In genomic region chr5:132089496-132090250, GRCm38 (mm10) we compare ENCODE assay signal across 12 mouse cellular contexts.
DNase-seq lines count a peak whose midpoint lies in the region; ATAC-seq lines count a peak whose summit lies in the region.
"Had no signal": no experiment of that assay in that cellular context is flagged by ENCODE, and none has a peak within 500 bp of the region (broad histone marks: within the 10 kb centered on the region; RNA-seq: fewer than 3 reads in every experiment).

No protein-coding gene starts in this region.

- H3K27ac ChIP-seq in hindbrain, embryonic 10.5 days, result 0 out of 2 replicates have a peak overlapping the region, but pooled peaks have one; percentile 16
- H3K27ac ChIP-seq in hindbrain, embryonic 14.5 days, result no peak overlapping the region
- H3K27ac ChIP-seq in hindbrain, embryonic 11.5 days (ENCODE audit: low read depth, low read length), result 0 out of 2 replicates have a peak overlapping the region, but pooled peaks have one; percentile 11
- H3K27ac ChIP-seq in liver, embryonic 15.5 days (replicated peaks), result no peak overlapping the region
- H3K27ac ChIP-seq: left cerebral cortex, adult 2 months; limb, embryonic 12.5 days had no signal

- H3K27me3 ChIP-seq in hindbrain, embryonic 10.5 days (ENCODE audit: insufficient read depth, poor library complexity, severe bottlenecking), result no peaks in the 10 kb centered on the region
- no peaks in the 10 kb centered on the region for H3K27me3 ChIP-seq in hindbrain, embryonic 14.5 days (ENCODE audit: control insufficient read depth, insufficient read depth, low read length)
- H3K27me3 ChIP-seq in hindbrain, embryonic 11.5 days (ENCODE audit: control insufficient read depth, insufficient read depth, low read length), result no peaks in the 10 kb centered on the region
- H3K27me3 ChIP-seq in liver, embryonic 15.5 days, result no peaks in the 10 kb centered on the region
- H3K27me3 ChIP-seq: limb, embryonic 12.5 days had no signal

- no peak for DNase-seq in hindbrain, embryonic 10.5 days (ENCODE audit: low spot score)
- no peak for DNase-seq in hindbrain, embryonic 14.5 days (ENCODE audit: low spot score)
- DNase-seq in fat pad, adult 2 months (ENCODE audit: extremely low read depth, low read depth, low spot score), result peak; percentile 30
- DNase-seq in hindbrain, embryonic 11.5 days (ENCODE audit: low spot score), result no peak
- no peak for DNase-seq in spleen, postnatal 4 days (ENCODE audit: low spot score in 2 of 2)
- DNase-seq: adrenal gland, adult 2 months; cerebellum, adult 2 months; right cerebral cortex, postnatal 25 days had no signal

- H3K4me1 ChIP-seq in hindbrain, embryonic 10.5 days (replicated peaks), result peaks cover 29% of the 10 kb centered on the region
- H3K4me1 ChIP-seq in hindbrain, embryonic 14.5 days (replicated peaks; ENCODE audit: control insufficient read depth, insufficient read depth, low read length), result peaks cover 21% of the 10 kb centered on the region; the same call in 1 of the 2 replicates
- no peaks in the 10 kb centered on the region for H3K4me1 ChIP-seq in hindbrain, embryonic 11.5 days (replicated peaks; ENCODE audit: control insufficient read depth, insufficient read depth, low read length)
- H3K4me1 ChIP-seq in liver, embryonic 15.5 days (replicated peaks), result no peaks in the 10 kb centered on the region
- H3K4me1 ChIP-seq: limb, embryonic 12.5 days had no signal

- H3K9me3 ChIP-seq in hindbrain, embryonic 10.5 days, result no peaks in the 10 kb centered on the region
- no peaks in the 10 kb centered on the region for H3K9me3 ChIP-seq in hindbrain, embryonic 14.5 days (ENCODE audit: control insufficient read depth, low read length)
- H3K9me3 ChIP-seq in hindbrain, embryonic 11.5 days (ENCODE audit: control insufficient read depth, low read length), result no peaks in the 10 kb centered on the region
- H3K9me3 ChIP-seq in liver, embryonic 15.5 days (replicated peaks), result no peaks in the 10 kb centered on the region

- WGBS in hindbrain, embryonic 10.5 days, result 74% methylated on average over 10 of the region's 10 CpGs
- WGBS in hindbrain, embryonic 14.5 days, result 52% methylated on average over 10 of the region's 10 CpGs
- WGBS in hindbrain, embryonic 11.5 days, result 73% methylated on average over 10 of the region's 10 CpGs
- 59% methylated on average over 10 of the region's 10 CpGs for WGBS in liver, embryonic 15.5 days (ENCODE audit: insufficient replicate concordance)

- no peaks in the 10 kb centered on the region for H3K36me3 ChIP-seq in hindbrain, embryonic 10.5 days
- H3K36me3 ChIP-seq in hindbrain, embryonic 14.5 days (replicated peaks; ENCODE audit: control insufficient read depth, insufficient read depth), result no peaks in the 10 kb centered on the region
- H3K36me3 ChIP-seq in hindbrain, embryonic 11.5 days (ENCODE audit: control insufficient read depth, insufficient read depth, low read length), result no peaks in the 10 kb centered on the region
- no peaks in the 10 kb centered on the region for H3K36me3 ChIP-seq in liver, embryonic 15.5 days (replicated peaks)
- H3K36me3 ChIP-seq: limb, embryonic 12.5 days had no signal

- no peak for ATAC-seq in hindbrain, embryonic 14.5 days (ENCODE audit: low FRiP score)
- no peak for ATAC-seq in hindbrain, embryonic 11.5 days (ENCODE audit: low FRiP score)
- ATAC-seq in liver, embryonic 15.5 days (ENCODE audit: insufficient read depth), result peak; percentile 37
- ATAC-seq in frontal cortex, adult (ENCODE audit: low TSS enrichment), result no peak

- no peak overlapping the region for H3K4me2 ChIP-seq in hindbrain, embryonic 14.5 days (replicated peaks)
- no peak overlapping the region for H3K4me2 ChIP-seq in hindbrain, embryonic 11.5 days (replicated peaks; ENCODE audit: low read depth, low read length)
- H3K4me2 ChIP-seq in liver, embryonic 15.5 days, result no peak overlapping the region
- H3K4me2 ChIP-seq: limb, embryonic 12.5 days had no signal

- no peak overlapping the region for H3K4me3 ChIP-seq in hindbrain, embryonic 10.5 days
- H3K4me3 ChIP-seq in hindbrain, embryonic 14.5 days (replicated peaks; ENCODE audit: low read length), result no peak overlapping the region
- no peak overlapping the region for H3K4me3 ChIP-seq in hindbrain, embryonic 11.5 days (ENCODE audit: low read depth, low read length)
- no peak overlapping the region for H3K4me3 ChIP-seq in liver, embryonic 15.5 days (replicated peaks)
- H3K4me3 ChIP-seq: left cerebral cortex, adult 2 months; limb, embryonic 12.5 days had no signal

- H3K9ac ChIP-seq in hindbrain, embryonic 14.5 days, result no peak overlapping the region
- H3K9ac ChIP-seq in hindbrain, embryonic 11.5 days (ENCODE audit: low read depth, low read length), result no peak overlapping the region
- no peak overlapping the region for H3K9ac ChIP-seq in liver, embryonic 15.5 days
- H3K9ac ChIP-seq: limb, embryonic 12.5 days had no signal

Comparison
In these comparisons a context has a peak if more than half of its experiments do, and no peak if none do; other contexts are left out.
1. H3K27ac ChIP-seq: peak in hindbrain, embryonic 10.5 days (single experiment) and hindbrain, embryonic 11.5 days (single experiment); none in hindbrain, embryonic 14.5 days (single experiment) and liver, embryonic 15.5 days (single experiment).